Mouse (Mus musculus) megakaryocyte, embryonic 14.5 days (primary cell): Measurements from ENCODE around the gene Sbp. TPM values are rescaled to one million over a fixed set of nuclear protein-coding genes. Genes with fewer than 3 reads are reported as not detected.
"Not testable (repeated sequence)": the region's sequence is repeated elsewhere in the genome, so short reads cannot be mapped to it uniquely, and the experiment has no call there.

Source experiments
- H3K27me3 ChIP-seq: replicated peaks from 2 replicates; pipeline ENCODE3; 2012; ENCODE audit warnings: inconsistent platforms
- H3K36me3 ChIP-seq: replicated peaks from 2 replicates; pipeline ENCODE3; 2012; ENCODE audit warnings: low read length, inconsistent platforms, mixed read lengths
- H3K4me1 ChIP-seq: 2 replicates; pipeline ENCODE4 v1.6.1; 2012; ENCODE audit warnings: inconsistent platforms
- H3K4me3 ChIP-seq: replicated peaks from 2 replicates; pipeline ENCODE3; 2012; ENCODE audit warnings: moderate library complexity, mild to moderate bottlenecking, inconsistent platforms
- H3K9me3 ChIP-seq: 2 replicates; pipeline ENCODE4 v1.6.1; 2012; ENCODE audit warnings: inconsistent platforms
- FLI1 ChIP-seq: IDR thresholded peaks from 2 replicates; pipeline ENCODE4 v1.6.1; 2012; ENCODE audit warnings: low read length, inconsistent platforms, mixed read lengths
- GATA1 ChIP-seq: IDR thresholded peaks from 3 replicates; pipeline ENCODE4 v1.6.1; 2012; ENCODE audit warnings: mixed read lengths, low read length, inconsistent platforms, borderline replicate concordance
- polyA plus RNA-seq: library from polyadenylated mRNA; stranded (reverse); fragments of >175 nt; gene quantifications from 2 replicates; pipeline ENCODE4 v1.2.3, GENCODE M21; 2012; ENCODE audit warnings: low replicate concordance; ENCODE audit not compliant: insufficient read depth

The Sbp gene
- not detected in 2 replicates for polyA plus RNA-seq

DNA sequence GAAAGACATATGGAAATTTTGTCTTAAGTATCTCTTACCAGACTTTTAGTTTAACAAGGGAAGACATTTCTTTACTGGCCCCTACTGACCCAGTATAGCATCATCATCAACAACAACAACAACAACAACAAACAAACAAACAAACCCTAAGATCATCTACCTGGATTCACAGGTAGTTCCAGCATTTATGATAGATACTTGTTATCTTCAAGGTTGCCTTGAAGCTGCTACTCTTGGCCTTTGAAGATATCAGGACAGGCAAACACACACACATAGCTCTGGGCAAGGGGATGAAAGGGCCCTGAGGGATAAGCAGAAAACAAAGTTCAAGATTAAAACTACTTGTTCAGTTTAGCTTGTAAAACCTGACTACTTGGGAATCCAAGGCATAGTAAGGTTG is at the start of gene Sbp:
TSS of gene Sbp (plus strand) at position 301 of the 400 bp plus-strand sequence.
- Histone ChIP-seq H3K4me1 (peaks cover 5% of the 10 kb centered on the region), H3K36me3 (no peaks in the 10 kb centered on the region), H3K9me3 (no peaks in the 10 kb centered on the region), H3K4me3 (no peak within 1 kb of the TSS), H3K27me3 (peaks cover 13% of the 10 kb centered on the region)
- TF ChIP-seq GATA1 (no peak), FLI1 (no peak)

DNA sequence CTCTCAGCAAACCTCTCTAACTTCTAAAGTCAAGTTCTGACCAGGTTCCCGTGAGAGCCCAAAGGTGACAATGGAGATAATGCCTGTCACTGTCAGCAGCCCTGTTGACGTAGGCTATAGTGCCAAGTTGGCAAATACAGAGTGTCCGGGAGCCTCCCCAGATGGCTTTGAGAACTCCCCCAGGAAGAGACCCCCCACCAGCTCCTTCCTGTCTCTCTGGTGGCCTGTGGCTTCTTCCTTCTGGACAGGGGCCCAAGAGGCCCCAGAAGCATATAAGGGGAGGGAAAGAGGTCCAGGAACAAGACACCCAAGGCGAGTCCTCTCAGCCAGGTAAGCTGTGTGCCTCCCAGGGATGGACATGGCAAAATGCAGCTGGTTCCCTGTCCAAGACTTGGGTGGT is 24.3 kb upstream of the Sbp start, which contains the start of gene Dcpp3:
TSS of gene Dcpp3 (plus strand) at position 301 of the 400 bp plus-strand sequence.
- not testable (repeated sequence) for H3K27me3 ChIP-seq, H3K9me3 ChIP-seq, H3K4me1 ChIP-seq, H3K4me3 ChIP-seq, H3K36me3 ChIP-seq

DNA sequence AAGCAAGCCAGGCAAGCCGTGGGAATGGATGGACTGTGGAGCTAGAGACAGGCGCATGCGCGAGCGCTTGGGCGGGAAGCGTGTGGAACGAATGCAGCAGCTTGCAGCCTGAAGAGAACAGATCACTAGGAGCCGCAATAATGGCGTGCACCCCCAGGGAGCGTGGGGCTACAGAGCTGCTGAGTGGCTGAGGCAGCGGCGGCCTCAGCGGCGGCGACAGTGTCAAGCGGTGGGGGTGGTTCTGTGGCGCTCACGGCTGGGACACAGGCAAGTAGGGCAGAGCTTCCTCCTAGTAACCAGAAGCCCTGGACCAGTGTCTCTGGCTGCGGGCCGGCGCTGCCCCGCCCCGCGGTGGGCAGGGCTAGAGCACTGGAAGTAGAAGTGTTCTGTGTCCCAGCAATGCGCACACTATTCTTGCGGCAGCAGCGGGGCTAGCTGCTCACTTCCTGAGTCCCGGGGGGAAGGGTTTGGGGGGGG is 16.9 kb upstream of the Sbp start:
- Histone ChIP-seq H3K36me3 (no peaks in the 10 kb centered on the region), H3K27me3 (peaks cover 10% of the 10 kb centered on the region), H3K4me1 (peaks cover 15% of the 10 kb centered on the region), H3K4me3 (peak overlapping the region; percentile 96), H3K9me3 (no peaks in the 10 kb centered on the region)
- no peak for TF ChIP-seq FLI1

DNA sequence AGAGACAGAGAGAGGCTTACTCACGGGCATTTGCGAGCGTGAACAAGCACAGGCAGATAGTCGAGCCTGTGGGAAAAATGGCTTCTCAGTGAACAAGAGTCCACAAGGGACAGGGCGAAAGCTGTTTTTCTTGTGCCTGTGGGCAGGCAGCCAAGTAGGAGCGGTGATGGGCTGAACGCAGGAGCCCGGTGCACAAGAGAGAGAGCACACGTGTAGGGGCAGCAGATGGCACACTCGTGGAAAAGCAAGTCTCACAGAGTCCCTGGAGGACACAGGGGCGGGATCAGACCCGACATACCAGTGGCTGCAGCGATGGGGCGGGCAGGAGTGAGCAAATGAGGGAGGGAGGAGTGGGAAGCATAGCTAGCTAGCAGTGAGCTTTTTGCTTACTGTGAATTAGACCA is 16.4 kb upstream of the Sbp start:
- H3K4me3 ChIP-seq, result peak overlapping the region; percentile 96
- TF ChIP-seq GATA1, result no peak
- no peak for TF ChIP-seq FLI1
- no peaks in the 10 kb centered on the region for H3K9me3 ChIP-seq

DNA sequence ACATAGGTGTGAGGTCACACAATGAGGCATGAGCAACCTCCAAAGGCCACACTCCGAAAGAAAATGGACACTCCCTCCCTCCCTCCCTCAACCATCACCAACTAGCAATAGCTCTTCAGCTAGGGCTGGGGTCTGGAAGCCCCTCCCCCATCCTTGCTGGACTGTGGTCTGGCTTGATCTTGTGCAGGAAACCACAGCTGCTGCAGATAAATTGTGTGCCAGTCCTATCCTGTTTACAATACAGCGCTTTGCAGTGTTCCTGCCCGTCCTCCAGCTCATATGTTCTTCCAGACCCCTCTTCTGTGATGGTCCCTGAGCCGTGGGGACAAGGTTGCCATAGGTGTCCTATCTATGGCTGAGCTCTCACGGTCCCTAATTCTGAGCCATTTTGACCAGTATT is 10.3 kb upstream of the Sbp start:
- Histone ChIP-seq H3K36me3 (no peaks in the 10 kb centered on the region), H3K4me3 (peak overlapping the region; percentile 50), H3K4me1 (peaks cover 13% of the 10 kb centered on the region), H3K27me3 (peaks cover 31% of the 10 kb centered on the region), H3K9me3 (peaks cover 8% of the 10 kb centered on the region; the same call in 1 of the 2 replicates)
- TF ChIP-seq GATA1, result no peak
- no peak for TF ChIP-seq FLI1

More for the DNA sequence above, 16.4 kb upstream of the Sbp start:
- Histone ChIP-seq H3K36me3 (no peaks in the 10 kb centered on the region), H3K4me1 (peaks cover 15% of the 10 kb centered on the region), H3K27me3 (peaks cover 14% of the 10 kb centered on the region)

DNA sequence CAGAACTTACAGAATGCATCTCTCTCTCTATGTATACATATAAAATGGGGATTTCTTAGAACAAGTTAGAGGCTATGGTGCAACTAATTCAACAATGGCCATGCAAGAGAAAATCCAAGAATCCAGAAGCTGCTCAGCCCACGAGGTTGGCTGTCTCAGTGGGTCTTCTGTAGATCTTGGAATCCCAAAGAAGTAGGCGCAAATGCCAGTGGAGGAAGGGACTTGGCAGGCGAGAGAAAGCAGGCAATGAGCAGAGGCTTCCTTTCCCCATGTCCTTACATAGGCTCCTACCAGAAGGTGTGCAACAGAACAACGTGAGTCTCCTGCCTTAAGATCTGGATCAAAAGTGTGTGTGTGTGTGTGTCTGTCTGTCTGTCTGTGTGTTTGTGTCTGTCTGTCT is 6.0 kb downstream of the Sbp start:
- H3K27me3 ChIP-seq, H3K4me1 ChIP-seq, H3K9me3 ChIP-seq, H3K36me3 ChIP-seq, H3K4me3 ChIP-seq: not testable (repeated sequence)

DNA sequence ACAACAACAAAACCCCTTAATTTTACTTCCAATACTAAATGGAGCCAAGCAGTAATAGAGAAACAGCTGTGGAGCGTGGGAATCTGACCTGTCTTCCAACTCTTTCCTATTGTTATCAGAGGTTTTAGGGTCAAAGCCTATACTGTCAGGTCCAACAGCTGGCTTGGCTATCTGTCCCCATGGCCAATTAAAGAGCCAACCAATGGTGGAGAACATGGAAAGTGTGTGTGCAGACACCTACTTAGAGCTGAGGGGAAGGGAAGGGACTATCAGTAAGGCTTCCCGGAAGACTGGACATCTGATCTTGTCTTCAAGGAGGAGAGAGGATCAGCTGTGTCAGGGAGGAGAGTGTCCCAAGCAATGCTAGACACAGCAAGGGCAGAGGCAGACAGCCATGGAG is 7.6 kb downstream of the Sbp start:
- TF ChIP-seq FLI1 (no peak), GATA1 (no peak)
- Histone ChIP-seq H3K27me3 (no peaks in the 10 kb centered on the region), H3K36me3 (no peaks in the 10 kb centered on the region), H3K4me1 (no peaks in the 10 kb centered on the region), H3K9me3 (no peaks in the 10 kb centered on the region), H3K4me3 (no peak overlapping the region)

DNA sequence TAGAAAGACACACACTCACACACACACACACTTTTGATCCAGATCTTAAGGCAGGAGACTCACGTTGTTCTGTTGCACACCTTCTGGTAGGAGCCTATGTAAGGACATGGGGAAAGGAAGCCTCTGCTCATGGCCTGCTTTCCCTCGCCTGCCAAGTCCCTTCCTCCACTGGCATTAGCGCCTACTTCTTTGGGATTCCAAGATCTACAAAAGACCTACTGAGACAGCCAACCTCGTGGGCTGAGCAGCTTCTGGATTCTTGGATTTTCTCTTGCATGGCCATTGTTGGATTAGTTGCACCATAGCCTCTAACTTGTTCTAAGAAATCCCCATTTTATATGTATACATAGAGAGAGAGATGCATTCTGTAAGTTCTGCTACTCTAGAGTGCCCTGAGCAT is 9.4 kb downstream of the Sbp start:
- H3K27me3 ChIP-seq, H3K36me3 ChIP-seq, H3K4me1 ChIP-seq, H3K9me3 ChIP-seq, H3K4me3 ChIP-seq: not testable (repeated sequence)

DNA sequence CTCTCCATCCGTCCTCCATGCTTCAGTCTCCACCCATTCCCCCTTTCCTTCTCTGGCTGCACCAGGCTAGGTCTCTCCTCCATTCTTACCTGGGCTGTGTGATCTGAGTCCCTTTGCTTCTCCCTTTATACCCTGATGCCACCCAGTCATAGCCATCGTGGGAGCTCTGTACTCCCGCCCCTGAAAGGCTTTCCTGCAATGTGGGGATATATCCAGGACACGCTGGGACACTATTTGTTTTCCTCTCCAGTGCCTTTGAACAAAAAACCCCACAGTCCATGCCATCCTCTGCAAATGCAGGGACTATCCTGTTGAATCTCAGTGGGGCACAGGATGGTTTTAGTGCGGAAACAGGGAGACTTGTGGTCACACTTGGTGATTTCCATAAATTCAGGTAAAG is 13.7 kb downstream of the Sbp start, which contains the start of gene Sbpl:
TSS of gene Sbpl (minus strand) at position 101 of the 400 bp plus-strand sequence.
- H3K9me3 ChIP-seq, result no peaks in the 10 kb centered on the region
- no peaks in the 10 kb centered on the region for H3K4me1 ChIP-seq
- no peaks in the 10 kb centered on the region for H3K36me3 ChIP-seq
- no peak within 1 kb of the TSS for H3K4me3 ChIP-seq
- peaks cover 28% of the 10 kb centered on the region for H3K27me3 ChIP-seq
- no peak for TF ChIP-seq FLI1
- TF ChIP-seq GATA1, result no peak

DNA sequence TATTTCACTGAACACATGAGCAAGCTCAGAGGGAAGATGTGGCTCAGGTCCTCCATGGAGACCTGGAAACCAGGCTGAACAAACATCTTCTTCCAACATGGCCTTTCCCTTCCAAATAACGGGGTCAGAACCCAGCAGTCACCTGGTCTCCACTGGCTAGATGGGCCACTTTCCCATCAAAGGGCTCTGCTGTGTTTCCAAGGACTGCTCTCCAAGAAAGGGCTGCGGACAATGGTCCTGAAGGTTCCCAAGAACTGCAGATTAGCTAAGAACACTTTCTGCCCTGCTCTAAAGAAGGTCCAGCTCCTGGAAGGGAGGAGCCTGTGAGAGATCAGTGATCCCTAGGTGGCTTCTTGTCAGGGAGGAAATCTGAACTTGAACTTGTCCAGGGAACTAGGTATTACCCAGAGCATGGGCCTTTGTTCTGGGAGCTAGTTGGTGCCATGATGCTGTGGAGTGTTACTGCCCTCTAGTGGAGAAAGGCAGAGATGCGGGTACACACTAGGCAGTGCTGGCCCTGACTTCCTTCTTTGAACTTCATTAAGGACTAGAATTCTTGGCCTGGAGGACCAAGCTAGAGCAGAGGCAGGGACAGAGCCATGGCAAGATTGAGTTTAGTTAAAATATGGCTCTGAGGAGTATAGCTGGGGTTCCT is 18.7 kb downstream of the Sbp start:
- Histone ChIP-seq H3K4me3 (no peak overlapping the region), H3K9me3 (no peaks in the 10 kb centered on the region), H3K27me3 (peaks cover 25% of the 10 kb centered on the region), H3K36me3 (no peaks in the 10 kb centered on the region), H3K4me1 (no peaks in the 10 kb centered on the region)
- TF ChIP-seq GATA1, result no peak
- no peak for TF ChIP-seq FLI1

DNA sequence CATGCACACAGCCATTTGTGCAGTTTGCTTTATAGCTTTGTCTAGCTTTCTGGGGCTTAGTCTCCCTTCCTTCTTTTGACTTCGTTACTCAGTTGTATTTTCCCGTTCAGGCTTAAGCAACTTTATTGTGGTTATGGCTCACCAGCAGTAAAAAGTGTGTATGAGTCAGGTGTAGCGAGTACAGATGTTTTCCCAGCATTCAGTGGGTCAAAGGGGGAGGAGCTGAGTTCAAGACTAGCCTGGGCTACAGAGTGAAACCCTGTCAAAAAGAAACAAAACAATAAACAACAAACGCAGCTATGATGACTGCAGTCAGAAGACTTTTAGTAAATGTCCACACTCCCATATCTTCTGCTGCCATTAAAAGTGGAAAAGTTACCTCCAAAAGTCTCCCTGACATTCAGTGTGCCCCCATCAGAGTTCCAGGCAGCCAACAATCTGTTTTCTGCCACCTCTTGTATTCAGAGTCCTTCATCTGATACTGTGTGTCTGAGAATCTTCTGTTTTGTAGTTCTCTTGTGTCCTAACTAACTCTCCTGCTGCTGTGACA is 20.2 kb downstream of the Sbp start:
- no peak overlapping the region for H3K4me3 ChIP-seq
- TF ChIP-seq FLI1 (no peak), GATA1 (no peak)
- H3K4me1 ChIP-seq, result peaks cover 5% of the 10 kb centered on the region; the same call in 1 of the 2 replicates
- H3K27me3 ChIP-seq, result peaks cover 28% of the 10 kb centered on the region
- no peaks in the 10 kb centered on the region for H3K9me3 ChIP-seq
- H3K36me3 ChIP-seq, result no peaks in the 10 kb centered on the region
